Mouse (Mus musculus) left cerebral cortex, postnatal 36 days (tissue): ENCODE results near the gene Pla2g4a. TPM values are rescaled to one million over a fixed set of nuclear protein-coding genes. Genes with fewer than 3 reads are reported as not detected.
"Not testable (repeated sequence)": the region's sequence is repeated elsewhere in the genome, so short reads cannot be mapped to it uniquely, and the experiment has no call there.

Experiments used
- DNase-seq, 2 experiments: peaks; one replicate each; pipeline ENCODE4 v3.0.0; 2021 to 2022; ENCODE audit warnings: low spot score in 2 of 2, mixed read lengths in 1 of 2
- intact Hi-C: fragments of 180-260 bp; cut with DNase I; formaldehyde crosslinking; loops from one replicate; pipeline ENCODE4 v1.15.1; 2025
- total RNA-seq, 2 experiments: library from RNA; stranded (reverse); gene quantifications; 2 replicates each; pipeline ENCODE4 v1.2.3; 2021

The Pla2g4a gene
- total RNA-seq, 2 experiments from 2014 or later, result 1.6 to 1.8 TPM

GRCm38 (mm10) chr1:149939261-149940032 is 21.6 kb downstream of the Pla2g4a start:
- intact Hi-C loops, result no loop called here
- DNase-seq, result no peak

- intact Hi-C loops, result no loop called here
- DNase-seq, result no peak
Measured at GRCm38 (mm10) chr1:149937825-149938224, 23.3 kb downstream of the Pla2g4a start.

GRCm38 (mm10) chr1:149929140-149929539 is 31.9 kb downstream of the Pla2g4a start:
- no peak for DNase-seq
- intact Hi-C loops, result no loop called here

DNA sequence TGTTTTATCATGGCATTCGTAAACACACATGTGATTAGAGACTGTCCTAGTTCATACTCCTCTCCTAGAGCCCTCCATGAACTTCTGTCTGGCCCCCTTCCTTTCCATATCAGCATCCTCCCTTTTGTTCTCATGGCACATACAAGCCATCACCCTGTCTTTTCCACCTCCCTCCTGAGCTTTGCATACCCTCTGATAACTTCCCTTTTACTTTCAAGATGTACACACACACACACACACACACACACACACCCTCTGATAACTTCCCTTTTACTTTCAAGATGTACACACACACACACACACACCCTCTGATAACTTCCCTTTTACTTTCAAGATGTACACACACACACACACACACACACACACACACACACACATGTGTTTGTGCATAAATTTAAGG is 37.4 kb downstream of the Pla2g4a start:
- intact Hi-C loops, result not testable (repeated sequence)

DNA sequence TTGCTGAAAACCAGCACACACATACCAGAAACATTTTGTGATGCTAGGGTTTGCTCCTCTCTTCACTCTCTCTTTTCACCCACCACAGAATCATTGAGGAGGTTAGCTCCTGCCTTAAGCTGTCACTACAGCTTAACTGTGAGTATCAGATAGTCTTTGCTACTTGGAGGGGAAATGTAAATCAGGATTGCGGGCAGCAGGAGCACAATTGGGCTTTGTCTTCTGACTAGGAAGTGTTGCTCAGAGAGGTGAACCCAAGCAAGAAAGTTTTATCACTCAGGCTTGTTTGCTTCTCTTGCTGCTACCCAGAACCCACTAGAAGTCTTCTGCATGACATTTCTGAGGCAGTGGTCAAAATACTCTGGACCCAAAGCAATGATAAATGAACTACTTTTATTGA is 38.9 kb downstream of the Pla2g4a start:
- intact Hi-C loops, result no loop called here

More for the DNA sequence above, 37.4 kb downstream of the Pla2g4a start:
- DNase-seq, result not testable (repeated sequence)

GRCm38 (mm10) chr1:149921325-149921724 is 39.8 kb downstream of the Pla2g4a start:
- DNase-seq, result no peak
- intact Hi-C loops, result no loop called here

More for the DNA sequence above, 38.9 kb downstream of the Pla2g4a start:
- no peak for DNase-seq

- intact Hi-C loops, result no loop called here
- no peak for DNase-seq
Measured at GRCm38 (mm10) chr1:149919301-149919700, 41.8 kb downstream of the Pla2g4a start.

DNA sequence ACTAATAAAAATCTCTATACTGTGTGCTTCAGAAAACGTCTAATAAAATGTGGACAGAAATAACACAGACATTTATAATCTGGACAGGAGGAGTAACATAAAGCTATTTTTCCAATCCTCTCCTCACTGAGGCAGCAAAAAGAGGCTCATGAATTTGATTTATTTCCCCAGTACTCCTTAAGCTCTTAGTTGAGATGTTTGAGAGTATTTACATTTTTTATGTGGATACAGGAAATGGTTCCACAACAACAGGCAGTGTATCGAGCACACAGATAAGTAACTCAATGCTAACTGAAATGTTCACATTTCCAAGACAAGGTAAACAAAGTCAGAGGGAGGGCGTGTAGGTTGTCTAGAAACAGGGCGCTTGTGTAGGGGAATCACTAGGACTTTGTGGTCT is 48.1 kb downstream of the Pla2g4a start:
- DNase-seq, result no peak
- intact Hi-C loops, result no loop called here

GRCm38 (mm10) chr1:149911050-149911449 is 50.0 kb downstream of the Pla2g4a start:
- DNase-seq, result no peak

GRCm38 (mm10) chr1:149898001-149898625 is 63.0 kb downstream of the Pla2g4a start:
- DNase-seq, result no peak
- intact Hi-C loops, result no loop called here

More at GRCm38 (mm10) chr1:149911050-149911449, 50.0 kb downstream of the Pla2g4a start:
- intact Hi-C loops, result no loop called here

DNA sequence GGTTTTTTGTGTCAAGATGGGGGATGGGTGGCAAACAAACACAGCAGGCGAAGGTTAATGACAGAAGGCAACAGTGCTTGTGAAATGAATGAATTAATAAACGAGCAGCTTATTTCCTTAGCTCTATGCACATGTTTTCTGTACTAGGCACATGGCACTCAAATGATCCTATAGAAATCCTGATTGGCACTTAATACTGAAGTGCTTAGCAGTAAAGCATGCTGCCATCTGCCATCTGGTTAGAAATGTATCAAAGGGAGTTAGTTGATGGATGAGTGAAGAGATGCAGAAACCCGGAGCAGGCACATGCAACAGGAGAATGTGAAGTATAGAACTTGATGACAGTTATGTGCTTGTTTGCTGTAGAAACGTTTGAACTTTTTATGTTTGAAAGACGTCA is 64.5 kb downstream of the Pla2g4a start:
- no peak for DNase-seq
- intact Hi-C loops, result no loop called here

GRCm38 (mm10) chr1:149894940-149895339 is 66.2 kb downstream of the Pla2g4a start:
- intact Hi-C loops, result no loop called here
- no peak for DNase-seq

DNA sequence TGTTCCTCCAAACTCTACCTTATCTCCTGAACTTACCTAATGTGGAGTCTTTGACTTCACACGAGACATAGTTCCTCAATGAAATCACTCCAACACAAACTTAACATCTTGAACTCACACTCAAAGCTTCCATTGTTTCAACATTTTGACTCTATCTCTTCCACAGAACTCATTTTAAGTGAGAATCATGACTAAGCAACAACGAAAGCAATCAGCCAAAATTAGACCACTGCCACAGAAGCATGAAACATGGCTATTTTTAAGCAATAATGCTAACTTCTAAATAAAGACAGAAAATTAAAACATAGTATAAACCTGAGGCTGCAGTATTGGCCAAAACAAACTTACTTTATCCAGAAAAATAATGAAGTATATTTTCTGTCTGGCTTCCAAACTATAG is 67.2 kb downstream of the Pla2g4a start:
- intact Hi-C loops, result no loop called here
- DNase-seq, result no peak

- DNase-seq, result no peak
- intact Hi-C loops, result no loop called here
Measured at GRCm38 (mm10) chr1:149891057-149891456, 70.0 kb downstream of the Pla2g4a start.

- intact Hi-C loops, result no loop called here
- no peak for DNase-seq
Measured at GRCm38 (mm10) chr1:149882419-149883025, 78.6 kb downstream of the Pla2g4a start.

DNA sequence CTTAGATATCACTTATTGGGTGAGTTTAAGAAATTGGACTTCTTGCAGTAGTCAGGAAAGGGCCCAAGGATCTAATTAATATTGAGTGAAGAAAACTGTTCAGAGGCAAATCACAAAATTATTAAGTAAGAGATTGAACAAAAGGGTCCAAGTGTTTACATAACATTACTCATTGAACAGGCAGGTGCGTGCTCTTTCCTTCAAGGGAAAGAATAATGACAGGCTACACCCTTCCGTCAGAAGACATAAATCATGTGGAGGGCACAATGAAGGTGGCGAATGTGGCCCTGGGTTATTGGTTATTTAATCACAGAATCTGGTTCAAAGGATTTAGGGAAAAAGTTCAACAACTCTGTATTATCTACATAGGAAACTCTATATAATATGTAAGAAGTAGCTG is 82.9 kb downstream of the Pla2g4a start:
- intact Hi-C loops, result no loop called here
- no peak for DNase-seq

GRCm38 (mm10) chr1:149876502-149876901 is 84.6 kb downstream of the Pla2g4a start:
- no peak for DNase-seq
- intact Hi-C loops, result loop anchor here (2.0 kb wide), 1 partner anchor 14 kb away; no protein-coding TSS in a partner anchor

GRCm38 (mm10) chr1:149871625-149872024 is 89.5 kb downstream of the Pla2g4a start:
- no peak for DNase-seq
- intact Hi-C loops, result no loop called here

DNA sequence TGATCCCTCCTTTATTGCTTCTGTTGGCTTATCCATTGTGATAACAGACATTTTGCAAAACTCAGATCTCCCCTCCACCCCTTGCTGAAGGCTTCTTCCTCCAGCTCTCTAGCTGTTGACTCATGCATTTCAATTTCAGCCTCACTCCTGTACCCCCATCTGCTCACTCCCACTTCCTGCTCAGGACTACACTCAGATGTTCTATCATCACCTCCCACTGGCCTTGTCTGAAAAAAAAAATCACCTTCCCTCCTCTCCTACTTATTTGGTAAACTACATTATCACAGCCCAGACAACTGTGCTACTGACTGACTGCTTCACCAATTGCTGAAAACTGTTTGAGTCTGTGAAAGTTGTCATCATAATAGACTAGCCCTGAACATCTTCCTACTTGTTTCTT is 93.8 kb downstream of the Pla2g4a start:
- peak; percentile 58 to 71 for DNase-seq
- intact Hi-C loops, result loop anchor here (2.0 kb wide), 1 partner anchor 233 kb away; the partner anchor contains the start of gene Ptgs2

GRCm38 (mm10) chr1:149866202-149866601 is 94.9 kb downstream of the Pla2g4a start:
- intact Hi-C loops, result loop anchor here (2.0 kb wide), 1 partner anchor 235 kb away; the partner anchor contains the start of gene Ptgs2
- peak in 1 of 2 experiments; percentile 33 for DNase-seq
